Mouse (Mus musculus) frontal cortex, postnatal 36 days (tissue): ENCODE measurements around the gene Hspb9.
A peak's percentile ranks its signal among the peaks of the same experiment; 100 is the strongest.

Source experiments
- DNase-seq, 2 experiments: peaks; one replicate each; pipeline ENCODE4 v3.0.0; 2022; ENCODE audit warnings: low spot score in 2 of 2

The Hspb9 gene

DNA sequence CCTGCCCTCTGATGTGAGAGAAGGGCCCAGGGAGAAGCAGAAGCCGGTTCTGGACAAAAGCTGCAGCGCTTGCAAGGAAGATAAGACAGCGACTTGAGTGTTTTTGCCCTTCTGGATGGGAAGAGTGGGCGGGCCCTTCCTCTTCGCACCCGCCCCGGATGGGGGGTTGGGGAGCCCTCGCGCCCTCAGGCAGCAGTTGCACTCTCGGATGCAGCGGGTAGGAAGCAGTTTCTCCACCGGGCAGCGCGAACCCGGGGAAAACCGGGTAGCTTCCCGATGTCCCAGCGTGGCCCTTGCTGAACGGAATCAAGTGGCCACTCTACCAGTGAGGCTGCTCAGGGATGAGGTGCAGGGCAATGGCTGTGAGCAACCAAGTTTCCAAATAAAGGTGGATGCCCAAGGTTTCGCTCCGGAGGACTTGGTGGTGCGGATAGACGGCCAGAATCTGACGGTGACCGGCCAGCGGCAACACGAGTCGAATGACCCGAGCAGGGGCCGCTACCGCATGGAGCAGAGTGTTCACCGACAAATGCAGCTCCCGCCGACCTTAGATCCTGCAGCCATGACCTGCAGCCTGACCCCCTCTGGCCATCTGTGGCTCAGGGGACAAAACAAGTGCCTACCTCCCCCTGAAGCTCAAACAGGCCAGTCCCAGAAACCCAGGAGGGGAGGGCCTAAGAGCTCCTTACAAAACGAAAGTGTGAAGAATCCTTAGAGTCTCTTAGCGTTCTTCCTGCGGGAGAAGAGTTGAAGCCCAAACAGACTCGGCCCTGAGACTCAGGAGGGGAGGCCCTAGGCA, at the start of gene Hspb9:
TSS of gene Hspb9 (plus strand) at position 116 of the 799 bp plus-strand sequence.
- DNase-seq: peak in 1 of 2 experiments; percentile 55

- DNase-seq: no peak
Observed at GRCm38 (mm10) chr11:100671049-100671448, 42.6 kb upstream of the Hspb9 start.

- DNase-seq: no peak
Observed at GRCm38 (mm10) chr11:100671956-100672355, 41.7 kb upstream of the Hspb9 start.

- DNase-seq: no peak
Observed at GRCm38 (mm10) chr11:100673169-100673568, 40.5 kb upstream of the Hspb9 start.

- DNase-seq: peak; percentile 24 to 37
Observed at GRCm38 (mm10) chr11:100677810-100678209, 35.8 kb upstream of the Hspb9 start.

- DNase-seq: no peak
Observed at GRCm38 (mm10) chr11:100681826-100682225, 31.8 kb upstream of the Hspb9 start.

- DNase-seq: no peak
Observed at GRCm38 (mm10) chr11:100682526-100682925, 31.1 kb upstream of the Hspb9 start.

DNA sequence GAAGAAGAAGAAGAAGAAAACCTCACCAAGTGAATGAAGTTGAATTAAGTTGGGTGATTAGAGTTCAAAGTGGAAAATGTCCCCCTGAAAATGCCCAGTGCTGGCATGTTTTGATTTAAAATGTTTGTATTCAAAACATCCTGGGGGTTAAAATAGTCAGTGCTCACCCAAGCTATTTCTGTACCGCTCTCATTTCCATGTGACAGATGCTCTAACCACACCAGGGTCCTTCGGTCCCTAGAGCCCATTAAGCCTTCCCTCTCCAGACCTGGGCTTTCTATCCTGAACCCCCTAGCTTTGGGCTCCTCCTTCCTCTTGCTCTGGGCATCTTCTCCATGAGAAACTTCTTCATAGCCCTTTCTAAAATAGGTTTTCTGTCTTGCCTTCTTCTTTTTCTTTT, 29.6 kb upstream of the Hspb9 start:
- DNase-seq: no peak

- no peak for DNase-seq
Observed at GRCm38 (mm10) chr11:100685371-100685770, 28.3 kb upstream of the Hspb9 start.

- no peak for DNase-seq
Observed at GRCm38 (mm10) chr11:100687265-100687664, 26.4 kb upstream of the Hspb9 start.

DNA sequence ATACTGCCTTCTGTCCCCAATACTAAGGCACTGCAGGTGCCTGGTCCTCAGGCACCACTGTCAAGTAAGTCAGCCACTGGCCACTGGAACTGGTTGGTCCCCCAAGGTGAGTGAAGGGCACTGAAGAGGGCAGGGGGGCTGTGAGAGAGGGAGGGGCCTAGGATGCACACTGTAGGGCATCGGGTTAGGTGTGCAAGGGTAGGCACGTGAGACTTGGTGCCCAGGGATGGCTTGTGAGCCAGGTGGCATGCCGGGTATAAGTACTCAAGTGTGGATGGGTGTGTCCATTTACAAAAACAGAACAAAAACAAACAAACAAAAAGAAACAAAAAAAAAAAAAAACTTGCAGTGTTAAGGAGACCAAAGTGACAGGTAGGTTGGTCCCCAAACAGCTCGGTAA, 25.2 kb upstream of the Hspb9 start:
- DNase-seq: no peak

- DNase-seq: no peak
Observed at GRCm38 (mm10) chr11:100690389-100690788, 23.3 kb upstream of the Hspb9 start.

GRCm38 (mm10) chr11:100692164-100692616, 21.5 kb upstream of the Hspb9 start, which contains the start of gene Zfp385c:
Gene Zfp385c, minus strand, starts transcription at chr11:100692455.
- no peak for DNase-seq

- no peak for DNase-seq
Observed at GRCm38 (mm10) chr11:100693154-100693553, 20.5 kb upstream of the Hspb9 start.

- peak; percentile 77 to 79 for DNase-seq
Observed at GRCm38 (mm10) chr11:100694926-100695325, 18.7 kb upstream of the Hspb9 start.

DNA sequence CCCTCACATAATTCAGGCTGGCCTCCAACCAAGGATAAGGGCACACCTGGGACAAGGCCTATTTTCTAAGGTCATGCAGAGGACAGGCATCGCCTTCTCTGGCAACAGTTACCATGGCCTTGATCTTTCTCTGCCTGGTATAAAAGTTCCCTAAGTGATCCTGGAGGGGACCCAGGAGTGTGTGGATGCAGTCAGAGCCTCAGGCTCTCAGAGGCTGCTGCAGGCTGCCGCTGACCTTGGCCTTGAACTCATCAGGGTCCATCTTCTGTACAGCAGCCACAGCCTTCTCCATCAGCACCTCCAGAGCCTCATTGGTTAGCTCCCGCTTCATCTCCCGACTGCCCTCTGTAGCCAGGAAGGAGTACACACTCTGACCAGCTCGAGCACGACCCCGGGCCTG, 15.7 kb upstream of the Hspb9 start:
- no peak for DNase-seq

- DNase-seq: no peak
Observed at GRCm38 (mm10) chr11:100700710-100701109, 12.9 kb upstream of the Hspb9 start.

DNA sequence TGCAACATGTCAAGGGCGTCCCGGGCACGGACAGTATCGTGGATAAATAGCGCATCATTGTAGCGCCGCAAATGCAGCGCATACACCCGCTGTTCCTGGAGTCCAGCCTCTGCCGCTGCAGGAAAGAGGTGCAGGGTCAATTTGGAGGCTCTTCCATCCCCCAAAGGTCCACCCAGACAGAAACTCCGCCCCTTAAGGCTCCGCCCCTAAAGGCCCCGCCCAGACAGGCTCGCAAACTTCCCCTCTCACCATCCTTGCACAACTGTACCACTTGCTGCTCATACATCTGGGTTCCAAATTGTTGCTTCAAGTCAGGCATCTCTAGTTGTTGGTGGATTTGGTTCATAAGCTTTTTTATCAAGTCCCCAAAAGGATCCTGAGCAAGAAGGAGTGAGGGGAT, 12.3 kb upstream of the Hspb9 start:
- no peak for DNase-seq

- peak in 1 of 2 experiments; percentile 68 for DNase-seq
Observed at GRCm38 (mm10) chr11:100702081-100702851, 11.4 kb upstream of the Hspb9 start.

DNA sequence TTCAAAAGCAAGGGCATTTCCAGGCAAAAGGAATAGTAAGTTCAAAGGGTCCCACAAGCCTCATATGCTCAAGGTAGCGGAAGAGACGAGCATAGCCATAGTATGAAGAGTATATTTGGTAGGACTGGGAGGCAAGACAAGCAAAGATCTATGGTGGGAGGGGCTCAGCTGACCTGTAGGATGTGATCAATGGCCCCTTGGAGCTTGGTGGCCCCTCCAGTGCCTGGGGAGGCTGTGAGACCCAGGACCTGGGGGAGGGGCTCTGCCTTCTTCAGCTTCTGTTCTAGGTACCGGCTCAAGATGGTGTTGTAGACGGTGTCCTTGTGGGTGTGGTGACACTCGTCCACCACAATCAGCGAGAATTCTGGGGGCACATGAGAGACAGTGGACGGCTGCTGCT, 10.7 kb upstream of the Hspb9 start:
- DNase-seq: no peak

- no peak for DNase-seq
Observed at GRCm38 (mm10) chr11:100703366-100703765, 10.3 kb upstream of the Hspb9 start.

- no peak for DNase-seq
Observed at GRCm38 (mm10) chr11:100703851-100704531, 9.7 kb upstream of the Hspb9 start, which contains the start of gene Dhx58. Gene Dhx58, minus strand, starts transcription at chr11:100704271.
